Mouse (Mus musculus): ENCODE measurements around the gene Stk32c.

GRCm38 (mm10) chr7:139077283-139077682 lies 135.8 kb downstream of the Stk32c start:
- TF ChIP-seq CTCF (IDR thresholded peaks at IDR 0.05; ENCODE audit: low read depth) (no peak), EP300 (optimal IDR thresholded peaks at IDR 0.05) (no peak)
